Mouse (Mus musculus): Measurements from ENCODE around the gene Sh2d4b. TPM values are rescaled to one million over a fixed set of nuclear protein-coding genes. Genes with fewer than 3 reads are reported as not detected.

Sh2d4b gene
- polyA plus RNA-seq, 1 experiment from 2014 or later, result 1.4 TPM

GRCm38 (mm10) chr14:40791606-40792005, 101.5 kb downstream of the Sh2d4b start:
- WGBS, result 48% methylated on average over 1 of the region's 1 CpGs
- ATAC-seq (ENCODE audit: low FRiP score), result peak; percentile 62; the same call in 1 of the 2 replicates

GRCm38 (mm10) chr14:40789110-40789509, 104.0 kb downstream of the Sh2d4b start:
- H3K36me3 ChIP-seq, result no peaks in the 10 kb centered on the region
- ATAC-seq (ENCODE audit: low FRiP score), result peak; percentile 58; the same call in 1 of the 2 replicates
- 25% methylated on average over 3 of the region's 3 CpGs for WGBS

More at GRCm38 (mm10) chr14:40791606-40792005, 101.5 kb downstream of the Sh2d4b start:
- H3K27me3 ChIP-seq, result no peaks in the 10 kb centered on the region
- no peaks in the 10 kb centered on the region for H3K4me1 ChIP-seq
- H3K4me2 ChIP-seq (replicated peaks), result no peak overlapping the region
- H3K4me3 ChIP-seq, result no peak overlapping the region
- H3K9ac ChIP-seq, result no peak overlapping the region
- H3K9me3 ChIP-seq (replicated peaks), result no peaks in the 10 kb centered on the region
- H3K36me3 ChIP-seq, result no peaks in the 10 kb centered on the region
- no peak overlapping the region for H3K27ac ChIP-seq

GRCm38 (mm10) chr14:40769097-40770090, 123.7 kb downstream of the Sh2d4b start:
- 67% methylated on average over 7 of the region's 7 CpGs for WGBS
- no peaks in the 10 kb centered on the region for H3K9me3 ChIP-seq (replicated peaks)
- no peak overlapping the region for H3K4me3 ChIP-seq
- H3K36me3 ChIP-seq, result no peaks in the 10 kb centered on the region
- no peak for ATAC-seq (ENCODE audit: low FRiP score)
- no peak overlapping the region for H3K9ac ChIP-seq
- H3K4me2 ChIP-seq (replicated peaks), result no peak overlapping the region
- no peaks in the 10 kb centered on the region for H3K27me3 ChIP-seq
- no peak overlapping the region for H3K27ac ChIP-seq
- H3K4me1 ChIP-seq, result no peaks in the 10 kb centered on the region

More at GRCm38 (mm10) chr14:40789110-40789509, 104.0 kb downstream of the Sh2d4b start:
- H3K4me1 ChIP-seq, result no peaks in the 10 kb centered on the region
- no peaks in the 10 kb centered on the region for H3K9me3 ChIP-seq (replicated peaks)
- H3K27me3 ChIP-seq, result no peaks in the 10 kb centered on the region
- H3K27ac ChIP-seq, result no peak overlapping the region
- H3K4me3 ChIP-seq, result no peak overlapping the region
- H3K4me2 ChIP-seq (replicated peaks), result no peak overlapping the region
- no peak overlapping the region for H3K9ac ChIP-seq

Other genes starting within 250 kb of the Sh2d4b start
- 84.3 and 95.0 TPM in 2 replicates for gene Tspan14, start 73.5 kb upstream of the Sh2d4b start, polyA plus RNA-seq (2016; fragmentation: Nextera tagmentation; extraction: Ambion mirVana)
- 62.5 and 65.1 TPM in 2 replicates for gene Fam213a, start 120.5 kb upstream of the Sh2d4b start, polyA plus RNA-seq (2016; fragmentation: Nextera tagmentation; extraction: Ambion mirVana)
- gene Dydc2, start 175.9 kb upstream of the Sh2d4b start, polyA plus RNA-seq (2016; fragmentation: Nextera tagmentation; extraction: Ambion mirVana), result 0.50 and 0.90 TPM in 2 replicates
- 0.22 TPM in 1 of 2 replicates, not detected in the other for gene Dydc1, start 179.6 kb upstream of the Sh2d4b start, polyA plus RNA-seq (2016; fragmentation: Nextera tagmentation; extraction: Ambion mirVana)
- not detected in 2 replicates for gene Mat1a, start 211.8 kb upstream of the Sh2d4b start, polyA plus RNA-seq (2016; fragmentation: Nextera tagmentation; extraction: Ambion mirVana)
- gene Sftpa1, start 238.5 kb upstream of the Sh2d4b start, polyA plus RNA-seq (2016; fragmentation: Nextera tagmentation; extraction: Ambion mirVana), result not detected in 2 replicates

Measured in hindbrain, embryonic 12.5 days (tissue).